Mouse (Mus musculus) CH12.LX (cell line): ENCODE measurements around the gene Gas7.

ENCODE experiments used
- CTCF ChIP-seq, 2 experiments: IDR thresholded peaks in 1 of 2; conservative IDR thresholded peaks in 1 of 2; 2 replicates each; pipeline ENCODE4 v1.5.1; 2011 to 2012; ENCODE audit warnings: low read depth in 2 of 2, low read length in 2 of 2, improper control_type of control experiment in 1 of 2, inconsistent platforms in 1 of 2, mild to moderate bottlenecking in 1 of 2, moderate library complexity in 1 of 2
- GABPA ChIP-seq: IDR thresholded peaks from 2 replicates; pipeline ENCODE4 v1.6.1; 2012; ENCODE audit warnings: low read depth, low read length, improper control_type of control experiment, inconsistent platforms; ENCODE audit not compliant: insufficient replicate concordance
- MYC ChIP-seq: IDR thresholded peaks from 2 replicates; pipeline ENCODE4 v1.6.1; 2011; ENCODE audit warnings: low read depth, mild to moderate bottlenecking, improper control_type of control experiment, low read length
- POLR2A ChIP-seq: IDR thresholded peaks from 2 replicates; pipeline ENCODE4 v1.6.1; 2011; ENCODE audit warnings: low read depth, mild to moderate bottlenecking, improper control_type of control experiment, low read length
- SMC3 ChIP-seq: IDR thresholded peaks from 2 replicates; pipeline ENCODE4 v1.6.1; 2011; ENCODE audit warnings: low read depth, low read length, improper control_type of control experiment

- TF ChIP-seq SMC3: no peak
- no peak for TF ChIP-seq POLR2A
- TF ChIP-seq CTCF (conservative IDR thresholded peaks at IDR 0.05 in 1 of 2, IDR thresholded peaks at IDR 0.05 in 1 of 2; ENCODE audit: low read depth in 2 of 2, low read length in 2 of 2): no peak
- no peak for TF ChIP-seq MYC
- TF ChIP-seq GABPA: no peak
Measured at GRCm38 (mm10) chr11:67414346-67414940, 40.8 kb upstream of the Gas7 start.
